ENCODE assay signal across 8 mouse cellular contexts in the genomic region with DNA sequence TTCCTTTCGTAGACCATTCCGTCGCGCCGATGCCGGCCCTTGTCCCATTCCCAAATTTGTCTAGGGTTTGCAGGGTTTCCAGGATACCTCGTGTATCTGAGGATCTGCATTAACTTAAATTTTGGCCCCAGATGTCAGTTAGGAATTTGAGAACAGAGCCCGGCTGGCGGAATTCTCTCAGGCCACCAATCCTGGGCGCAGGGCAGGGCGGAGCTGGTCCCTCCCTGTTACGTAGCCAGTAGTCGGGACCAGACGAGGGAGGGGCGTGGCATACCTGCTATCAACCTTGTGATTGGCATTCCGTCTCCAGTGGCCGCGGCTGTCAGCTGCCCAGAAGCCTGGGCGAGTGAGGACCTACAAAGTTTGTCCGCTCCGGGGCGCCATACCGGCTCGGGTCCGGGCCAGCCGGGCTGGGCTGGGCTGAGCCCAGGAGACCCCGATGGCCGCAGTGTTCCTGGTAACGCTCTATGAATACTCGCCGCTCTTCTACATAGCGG. TPM values are rescaled to one million over a fixed set of nuclear protein-coding genes. Genes with fewer than 3 reads are reported as not detected.
DNase-seq lines count a peak whose midpoint lies in the region; ATAC-seq and TF ChIP-seq lines count a peak whose summit lies in the region.

A gene (plus strand): TSS at position 289 of the 497 bp plus-strand sequence.

- peak; percentile 99 for ATAC-seq in G1E (ENCODE audit: extremely low read depth, insufficient number of reproducible peaks, low FRiP score, poor library complexity, severe bottlenecking)
- ATAC-seq in forebrain, embryonic 16.5 days, result peak; percentile 98
- peak; percentile 99 for ATAC-seq in lung, embryonic 14.5 days (ENCODE audit: insufficient read depth)

- intact Hi-C loops in heart, postnatal 36 days (cut with DNase I), result loop anchor here (2.0 to 5.0 kb wide), 2 partner anchors 51 to 255 kb away; a partner anchor contains a TSS

- H3K4me2 ChIP-seq in forebrain, embryonic 16.5 days (ENCODE audit: low read length), result peak within 1 kb of the TSS; percentile 94
- H3K4me2 ChIP-seq in lung, embryonic 14.5 days, result peak within 1 kb of the TSS; percentile 82

- TF ChIP-seq POLR2A in olfactory bulb, adult 2 months (IDR thresholded peaks at IDR 0.05; ENCODE audit: insufficient read depth, low read depth, low read length), result peak; percentile 22; the same call in 1 of the 2 replicates
- TF ChIP-seq POLR2A in thymus, adult 2 months (IDR thresholded peaks at IDR 0.05; ENCODE audit: control insufficient read depth, extremely low read depth, insufficient read depth, low read length, poor library complexity), result peak; percentile 26; the same call in 1 of the 2 replicates

- WGBS in forebrain, embryonic 16.5 days, result under 1% methylated on average over 32 of the region's 32 CpGs
- under 1% methylated on average over 32 of the region's 32 CpGs for WGBS in lung, embryonic 14.5 days
- 1% methylated on average over 32 of the region's 32 CpGs for WGBS in olfactory bulb, adult 2 months
- under 1% methylated on average over 32 of the region's 32 CpGs for WGBS in thymus, adult 2 months

- H3K9me3 ChIP-seq in G1E (replicated peaks), result no peaks in the 10 kb centered on the region
- H3K9me3 ChIP-seq in forebrain, embryonic 16.5 days (ENCODE audit: control insufficient read depth, low read length), result no peaks in the 10 kb centered on the region
- H3K9me3 ChIP-seq in lung, embryonic 14.5 days (ENCODE audit: low read depth, low read length), result no peaks in the 10 kb centered on the region

- DNase-seq in G1E (ENCODE audit: low spot score), result peak; percentile 96
- peak; percentile 96 to 99 for DNase-seq in cerebellum, adult 18-20 months
- DNase-seq in heart, postnatal 36 days, result peak; percentile 94 to 96
- peak; percentile 86 to 94 for DNase-seq in layer of hippocampus, adult 2 months (ENCODE audit: low spot score in 2 of 2)
- peak; percentile 97 for DNase-seq in lung, embryonic 14.5 days
- peak; percentile 86 for DNase-seq in thymus, adult 2 months

- TF ChIP-seq CTCF in G1E (IDR thresholded peaks at IDR 0.05; ENCODE audit: low read depth, low read length), result no peak
- TF ChIP-seq CTCF in layer of hippocampus, adult 2 months (conservative IDR thresholded peaks at IDR 0.05), result peak; percentile 67
- peak; percentile 59 for TF ChIP-seq CTCF in lung, embryonic 14.5 days (IDR thresholded peaks at IDR 0.05; ENCODE audit: low read depth)
- no peak for TF ChIP-seq CTCF in olfactory bulb, adult 2 months (IDR thresholded peaks at IDR 0.05; ENCODE audit: insufficient read depth, low read depth, low read length)
- 0 out of 2 replicates have a peak, but pooled peaks have one; percentile 38 for TF ChIP-seq CTCF in thymus, adult 2 months (IDR thresholded peaks at IDR 0.05; ENCODE audit: borderline replicate concordance, control insufficient read depth, extremely low read depth, insufficient read depth, low read length, poor library complexity)

- H3K9ac ChIP-seq in forebrain, embryonic 16.5 days (replicated peaks; ENCODE audit: low read depth, low read length), result peak within 1 kb of the TSS; percentile 71
- H3K9ac ChIP-seq in lung, embryonic 14.5 days, result peak within 1 kb of the TSS; percentile 84

- H3K4me1 ChIP-seq in G1E (ENCODE audit: insufficient read depth, low read depth, low read length), result peaks cover 28% of the 10 kb centered on the region
- peaks cover 12% of the 10 kb centered on the region for H3K4me1 ChIP-seq in forebrain, embryonic 16.5 days (replicated peaks; ENCODE audit: control insufficient read depth, insufficient read depth, low read length)
- peaks cover 5% of the 10 kb centered on the region for H3K4me1 ChIP-seq in lung, embryonic 14.5 days (ENCODE audit: insufficient read depth)
- H3K4me1 ChIP-seq in olfactory bulb, adult 2 months (ENCODE audit: control insufficient read depth, insufficient read depth, low read length), result no peaks in the 10 kb centered on the region
- H3K4me1 ChIP-seq in thymus, adult 2 months (replicated peaks; ENCODE audit: control insufficient read depth, insufficient read depth, low read length), result peaks cover 4% of the 10 kb centered on the region; the same call in 1 of the 2 replicates

- H3K27me3 ChIP-seq in G1E (ENCODE audit: insufficient read depth, low read length), result no peaks in the 10 kb centered on the region
- H3K27me3 ChIP-seq in forebrain, embryonic 16.5 days (replicated peaks; ENCODE audit: control insufficient read depth, insufficient read depth, low read length), result no peaks in the 10 kb centered on the region
- no peaks in the 10 kb centered on the region for H3K27me3 ChIP-seq in lung, embryonic 14.5 days (ENCODE audit: insufficient read depth, low read length)
- H3K27me3 ChIP-seq in thymus, adult 2 months (ENCODE audit: control insufficient read depth, insufficient read depth, low read length), result no peaks in the 10 kb centered on the region

- H3K4me3 ChIP-seq in G1E (ENCODE audit: low read depth, low read length), result peak within 1 kb of the TSS; percentile 89
- peak within 1 kb of the TSS; percentile 61 for H3K4me3 ChIP-seq in forebrain, embryonic 16.5 days (replicated peaks; ENCODE audit: low read length)
- H3K4me3 ChIP-seq in layer of hippocampus, adult 2 months, result peak within 1 kb of the TSS; percentile 96
- peak within 1 kb of the TSS; percentile 85 for H3K4me3 ChIP-seq in lung, embryonic 14.5 days (ENCODE audit: low read depth, low read length)
- H3K4me3 ChIP-seq in olfactory bulb, adult 2 months (ENCODE audit: insufficient read depth, low read depth, low read length), result peak within 1 kb of the TSS; percentile 81
- peak within 1 kb of the TSS; percentile 81 for H3K4me3 ChIP-seq in thymus, adult 2 months (ENCODE audit: control insufficient read depth, insufficient read depth, low read length)

- H3K27ac ChIP-seq in forebrain, embryonic 16.5 days (ENCODE audit: low read length), result no peak within 1 kb of the TSS
- H3K27ac ChIP-seq in layer of hippocampus, adult 2 months, result peak within 1 kb of the TSS; percentile 87
- H3K27ac ChIP-seq in lung, embryonic 14.5 days (ENCODE audit: low read depth), result peak within 1 kb of the TSS; percentile 62
- H3K27ac ChIP-seq in olfactory bulb, adult 2 months (ENCODE audit: insufficient read depth, low read depth, low read length), result 0 out of 2 replicates have a peak within 1 kb of the TSS, but pooled peaks have one; percentile 3
- no peak within 1 kb of the TSS for H3K27ac ChIP-seq in thymus, adult 2 months (ENCODE audit: control insufficient read depth, insufficient read depth, low read length)

- peaks cover 18% of the 10 kb centered on the region for H3K36me3 ChIP-seq in G1E (replicated peaks)
- H3K36me3 ChIP-seq in forebrain, embryonic 16.5 days (ENCODE audit: control insufficient read depth, insufficient read depth), result no peaks in the 10 kb centered on the region
- H3K36me3 ChIP-seq in lung, embryonic 14.5 days (ENCODE audit: insufficient read depth), result no peaks in the 10 kb centered on the region
- no peaks in the 10 kb centered on the region for H3K36me3 ChIP-seq in thymus, adult 2 months (ENCODE audit: control insufficient read depth, insufficient read depth, low read length)

RNA-seq across cellular contexts. Expression of the gene that starts here (rescaled TPM):
- 30.0 and 30.8 TPM in 2 replicates for total RNA-seq in G1E (2014; fragmentation: Nextera tagmentation)
- total RNA-seq in G1E (2017), result 36.0 and 46.4 TPM in 2 replicates
- polyA plus RNA-seq in G1E (2012), result 9.0 and 10.9 TPM in 2 replicates
- polyA plus RNA-seq in forebrain, embryonic 16.5 days (2015; fragmentation: Nextera tagmentation; extraction: Ambion mirVana), result 12.0 and 13.0 TPM in 2 replicates
- 10 to 100 TPM; 31.8 to 37.1 TPM for total RNA-seq in heart, postnatal 36 days (2021)
- total RNA-seq in layer of hippocampus, adult 2 months (2021), result 10 to 100 TPM; 19.2 to 21.1 TPM
- polyA plus RNA-seq in lung, embryonic 14.5 days (2014; fragmentation: Nextera tagmentation; extraction: Ambion mirVana), result 42.6 and 43.9 TPM in 2 replicates
- polyA plus RNA-seq in olfactory bulb, adult 2 months (2012; ENCODE audit: insufficient read depth, insufficient read length, low replicate concordance, missing spikeins), result not detected in 2 replicates
- 6.1 and 8.0 TPM in 2 replicates for polyA plus RNA-seq in thymus, adult 2 months (2012; rRNA removed)

Comparison
In these comparisons a context has a peak if more than half of its experiments do, and no peak if none do; other contexts are left out.
1. CTCF ChIP-seq: peak in layer of hippocampus, adult 2 months (single experiment), lung, embryonic 14.5 days (single experiment) and thymus, adult 2 months (single experiment); none in G1E (single experiment) and olfactory bulb, adult 2 months (single experiment).
2. H3K27ac ChIP-seq: peak in layer of hippocampus, adult 2 months (single experiment), lung, embryonic 14.5 days (single experiment) and olfactory bulb, adult 2 months (single experiment); none in forebrain, embryonic 16.5 days (single experiment) and thymus, adult 2 months (single experiment).
3. Peak in every context shown above with its lines, with median percentiles within 50 percentile points of each other: ATAC-seq, DNase-seq and H3K4me3 ChIP-seq.